Mouse (Mus musculus) embryonic facial prominence, embryonic 11.5 days (tissue): ENCODE results near the gene Rasa2. TPM values are rescaled to one million over a fixed set of nuclear protein-coding genes. Genes with fewer than 3 reads are reported as not detected.

Source experiments
- ATAC-seq: fragments of 200-750 bp; cut with Nextera tagmentation; replicated peaks from 2 replicates; pipeline ENCODE4 v1.8.0; 2017; ENCODE audit warnings: low read depth; ENCODE audit not compliant: insufficient number of reproducible peaks, low FRiP score, low TSS enrichment
- DNase-seq: peaks from one replicate; pipeline ENCODE4 v3.0.0-alpha.2; 2015; ENCODE audit warnings: low spot score
- H3K27ac ChIP-seq: fragments of 300-500 bp; sonication (generic); replicated peaks from 2 replicates; pipeline ENCODE4 v1.5.1; 2014; ENCODE audit warnings: mild to moderate bottlenecking, low read depth, low read length, control low read depth
- H3K27me3 ChIP-seq: fragments of 300-500 bp; sonication (generic); 2 replicates; pipeline ENCODE4 v1.6.1; 2014; ENCODE audit warnings: mild to moderate bottlenecking, low read length, moderate library complexity, mixed read lengths; ENCODE audit not compliant: control insufficient read depth, insufficient read depth
- H3K36me3 ChIP-seq: fragments of 300-500 bp; sonication (generic); replicated peaks from 2 replicates; pipeline ENCODE4 v1.6.1; 2014; ENCODE audit warnings: low read depth, mild to moderate bottlenecking, low read length, moderate library complexity, mixed read lengths; ENCODE audit not compliant: control insufficient read depth, insufficient read depth
- H3K4me1 ChIP-seq: fragments of 300-500 bp; sonication (generic); 2 replicates; pipeline ENCODE4 v1.6.1; 2014; ENCODE audit warnings: low read length, mixed read lengths; ENCODE audit not compliant: control insufficient read depth, insufficient read depth
- H3K4me2 ChIP-seq: fragments of 300-500 bp; sonication (generic); 2 replicates; pipeline ENCODE4 v1.6.1; 2014; ENCODE audit warnings: low read depth, mild to moderate bottlenecking, control low read depth, low read length, moderate library complexity
- H3K4me3 ChIP-seq: fragments of 300-500 bp; sonication (generic); 2 replicates; pipeline ENCODE4 v1.5.1; 2014; ENCODE audit warnings: low read depth, low read length, control low read depth
- H3K9ac ChIP-seq: fragments of 300-500 bp; sonication (generic); replicated peaks from 2 replicates; pipeline ENCODE4 v1.6.1; 2014; ENCODE audit warnings: mild to moderate bottlenecking, control low read depth, low read length
- H3K9me3 ChIP-seq: fragments of 300-500 bp; sonication (generic); replicated peaks from 2 replicates; pipeline ENCODE4 v1.6.1; 2016; ENCODE audit warnings: mild to moderate bottlenecking, low read length, inconsistent platforms, mixed read lengths; ENCODE audit not compliant: control insufficient read depth
- WGBS: fragments of 180-500 bp; shearing (Covaris S2); extraction: QIAGEN DNeasy Blood & Tissue Kit; methylation state at CpG from one replicate; pipeline ENCODE4 v1.1.7; 2014; 5-methylcytosine and 5-hydroxymethylcytosine counted together
- polyA plus RNA-seq: library from polyadenylated mRNA; unstranded; fragments of >200 nt; fragmentation: Nextera tagmentation; extraction: Ambion mirVana; gene quantifications from 2 replicates; pipeline ENCODE4 v1.2.1, GENCODE M21; 2014

Rasa2 gene
- polyA plus RNA-seq, 1 experiment from 2014 or later, result 18.3 TPM

- ATAC-seq, result no peak
- H3K9ac ChIP-seq, result no peak overlapping the region
- DNase-seq, result no peak
- WGBS, result 71% methylated on average over 7 of the region's 7 CpGs
- no peaks in the 10 kb centered on the region for H3K27me3 ChIP-seq
- H3K4me3 ChIP-seq, result no peak overlapping the region
- no peaks in the 10 kb centered on the region for H3K9me3 ChIP-seq
- H3K36me3 ChIP-seq, result no peaks in the 10 kb centered on the region
- no peak overlapping the region for H3K4me2 ChIP-seq
- H3K4me1 ChIP-seq, result no peaks in the 10 kb centered on the region
- no peak overlapping the region for H3K27ac ChIP-seq
Measured at GRCm38 (mm10) chr9:96637157-96637548, 5.7 kb upstream of the Rasa2 start.

- no peak for DNase-seq
- WGBS, result 64% methylated on average over 9 of the region's 9 CpGs
Measured at GRCm38 (mm10) chr9:96636423-96637156, 5.2 kb upstream of the Rasa2 start.

GRCm38 (mm10) chr9:96635899-96636298, 4.5 kb upstream of the Rasa2 start:
- Histone ChIP-seq H3K4me1 (peaks cover 3% of the 10 kb centered on the region; the same call in 1 of the 2 replicates), H3K27me3 (no peaks in the 10 kb centered on the region), H3K9ac (no peak overlapping the region), H3K27ac (no peak overlapping the region), H3K4me2 (no peak overlapping the region), H3K36me3 (no peaks in the 10 kb centered on the region), H3K9me3 (no peaks in the 10 kb centered on the region), H3K4me3 (no peak overlapping the region)
- 73% methylated on average over 3 of the region's 3 CpGs for WGBS
- ATAC-seq (no peak), DNase-seq (no peak)

More at GRCm38 (mm10) chr9:96636423-96637156, 5.2 kb upstream of the Rasa2 start:
- Histone ChIP-seq H3K27ac (no peak overlapping the region), H3K36me3 (no peaks in the 10 kb centered on the region), H3K27me3 (no peaks in the 10 kb centered on the region), H3K9ac (no peak overlapping the region), H3K4me1 (peaks cover 3% of the 10 kb centered on the region; the same call in 1 of the 2 replicates), H3K4me3 (no peak overlapping the region), H3K9me3 (no peaks in the 10 kb centered on the region), H3K4me2 (no peak overlapping the region)
- ATAC-seq, result no peak

GRCm38 (mm10) chr9:96635176-96635575, 3.8 kb upstream of the Rasa2 start:
- Histone ChIP-seq H3K4me2 (no peak overlapping the region), H3K27me3 (no peaks in the 10 kb centered on the region), H3K4me1 (peaks cover 3% of the 10 kb centered on the region; the same call in 1 of the 2 replicates), H3K4me3 (no peak overlapping the region), H3K36me3 (no peaks in the 10 kb centered on the region), H3K9ac (no peak overlapping the region), H3K9me3 (no peaks in the 10 kb centered on the region), H3K27ac (no peak overlapping the region)
- DNase-seq (no peak), ATAC-seq (no peak)
- WGBS, result 65% methylated on average over 6 of the region's 6 CpGs

- 82% methylated on average over 2 of the region's 2 CpGs for WGBS
- no peaks in the 10 kb centered on the region for H3K9me3 ChIP-seq
- ATAC-seq (no peak), DNase-seq (no peak)
- H3K4me1 ChIP-seq, result peaks cover 3% of the 10 kb centered on the region; the same call in 1 of the 2 replicates
- H3K27ac ChIP-seq, result no peak overlapping the region
- H3K4me2 ChIP-seq, result no peak overlapping the region
- no peak overlapping the region for H3K9ac ChIP-seq
- no peaks in the 10 kb centered on the region for H3K36me3 ChIP-seq
- no peaks in the 10 kb centered on the region for H3K27me3 ChIP-seq
- H3K4me3 ChIP-seq, result no peak overlapping the region
Measured at GRCm38 (mm10) chr9:96633771-96634170, 2.4 kb upstream of the Rasa2 start.

- Histone ChIP-seq H3K4me1 (peaks cover 3% of the 10 kb centered on the region; the same call in 1 of the 2 replicates), H3K36me3 (no peaks in the 10 kb centered on the region), H3K9ac (no peak overlapping the region), H3K4me3 (no peak overlapping the region), H3K27ac (no peak overlapping the region), H3K9me3 (no peaks in the 10 kb centered on the region), H3K4me2 (no peak overlapping the region), H3K27me3 (no peaks in the 10 kb centered on the region)
- ATAC-seq (no peak), DNase-seq (no peak)
- WGBS, result 55% methylated on average over 7 of the region's 7 CpGs
Measured at GRCm38 (mm10) chr9:96632756-96633155, 1.3 kb upstream of the Rasa2 start.

- DNase-seq, result no peak
- no peaks in the 10 kb centered on the region for H3K36me3 ChIP-seq
- H3K9ac ChIP-seq, result peak overlapping the region; percentile 96; the same call in 1 of the 2 replicates
- WGBS, result 53% methylated on average over 6 of the region's 6 CpGs
- H3K27ac ChIP-seq, result no peak overlapping the region
- peak overlapping the region; percentile 81 for H3K4me2 ChIP-seq
- no peaks in the 10 kb centered on the region for H3K9me3 ChIP-seq
- no peak overlapping the region for H3K4me3 ChIP-seq
- H3K27me3 ChIP-seq, result no peaks in the 10 kb centered on the region
- ATAC-seq, result no peak
- peaks cover 3% of the 10 kb centered on the region; the same call in 1 of the 2 replicates for H3K4me1 ChIP-seq
Measured at GRCm38 (mm10) chr9:96632073-96632690, 765 bp upstream of the Rasa2 start.
